In the genomic region with DNA sequence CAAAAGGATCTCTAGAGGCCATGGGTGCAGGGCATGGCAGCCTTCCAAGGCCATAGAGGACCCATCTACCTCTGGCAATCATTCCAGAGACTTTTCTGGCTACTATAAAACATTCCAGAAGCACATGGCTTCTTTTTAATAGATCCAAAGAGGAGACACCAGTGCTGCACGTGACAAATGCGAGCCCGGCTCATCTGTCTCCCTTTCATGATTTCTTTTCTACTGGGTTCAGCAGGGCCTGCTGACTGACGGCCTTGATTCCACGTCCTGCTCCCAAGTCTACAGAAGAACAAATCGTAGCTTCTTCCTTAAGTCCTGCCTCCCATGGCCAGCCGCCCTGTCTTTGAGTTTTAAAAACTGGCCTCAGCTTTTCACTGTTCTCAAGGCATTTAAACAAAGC, we compare ENCODE assay signal across 8 mouse cellular contexts. TPM values are rescaled to one million over a fixed set of nuclear protein-coding genes. Genes with fewer than 3 reads are reported as not detected.
DNase-seq lines count a peak whose midpoint lies in the region; ATAC-seq and TF ChIP-seq lines count a peak whose summit lies in the region.
"Had no signal": no experiment of that assay in that cellular context is flagged by ENCODE, and none has a peak within 500 bp of the region (broad histone marks: within the 10 kb centered on the region; RNA-seq: fewer than 3 reads in every experiment).

No protein-coding gene starts in this region.

- no peak overlapping the region for H3K4me2 ChIP-seq in hindbrain, embryonic 12.5 days (replicated peaks)
- H3K4me2 ChIP-seq in hindbrain, embryonic 14.5 days (replicated peaks), result no peak overlapping the region
- H3K4me2 ChIP-seq in liver, embryonic 15.5 days, result no peak overlapping the region

- H3K27ac ChIP-seq in hindbrain, embryonic 12.5 days, result 0 out of 2 replicates have a peak overlapping the region, but pooled peaks have one; percentile 99
- no peak overlapping the region for H3K27ac ChIP-seq in hindbrain, embryonic 14.5 days
- peak overlapping the region; percentile 94 for H3K27ac ChIP-seq in MEL (ENCODE audit: control insufficient read depth, low read depth, low read length)
- H3K27ac ChIP-seq in liver, embryonic 15.5 days (replicated peaks), result peak overlapping the region; percentile 97

- TF ChIP-seq CTCF in MEL (IDR thresholded peaks at IDR 0.05 in 2 of 3, conservative IDR thresholded peaks at IDR 0.05 in 1 of 3; ENCODE audit: control insufficient read depth in 1 of 3, insufficient read depth in 1 of 3, low read depth in 2 of 3, low read length in 3 of 3, poor library complexity in 1 of 3, severe bottlenecking in 1 of 3), result no peak

- no peak overlapping the region for H3K4me3 ChIP-seq in hindbrain, embryonic 12.5 days
- no peak overlapping the region for H3K4me3 ChIP-seq in hindbrain, embryonic 14.5 days (replicated peaks; ENCODE audit: low read length)
- no peak overlapping the region for H3K4me3 ChIP-seq in MEL (ENCODE audit: control insufficient read depth in 1 of 2, insufficient read depth in 1 of 2, low read depth in 2 of 2, low read length in 2 of 2)
- no peak overlapping the region for H3K4me3 ChIP-seq in liver, embryonic 15.5 days (replicated peaks)

- H3K9me3 ChIP-seq in hindbrain, embryonic 12.5 days (replicated peaks), result no peaks in the 10 kb centered on the region
- no peaks in the 10 kb centered on the region for H3K9me3 ChIP-seq in hindbrain, embryonic 14.5 days (ENCODE audit: control insufficient read depth, low read length)
- H3K9me3 ChIP-seq in MEL (replicated peaks; ENCODE audit: insufficient read depth, low read length), result no peaks in the 10 kb centered on the region
- no peaks in the 10 kb centered on the region for H3K9me3 ChIP-seq in liver, embryonic 15.5 days (replicated peaks)

- H3K79me2 ChIP-seq in MEL (ENCODE audit: control insufficient read depth, insufficient read depth, low read length, poor library complexity), result peaks cover 12% of the 10 kb centered on the region

- H3K36me3 ChIP-seq in hindbrain, embryonic 12.5 days, result no peaks in the 10 kb centered on the region
- no peaks in the 10 kb centered on the region for H3K36me3 ChIP-seq in hindbrain, embryonic 14.5 days (replicated peaks; ENCODE audit: control insufficient read depth, insufficient read depth)
- H3K36me3 ChIP-seq in MEL (ENCODE audit: control insufficient read depth in 1 of 2, insufficient read depth in 2 of 2, low read length in 2 of 2), result peaks cover 0 to 23% of the 10 kb centered on the region in 2 experiments; a peak in 2 of 4 replicates
- H3K36me3 ChIP-seq in liver, embryonic 15.5 days (replicated peaks), result no peaks in the 10 kb centered on the region

- TF ChIP-seq RAD21 in MEL (IDR thresholded peaks at IDR 0.05; ENCODE audit: low read depth, low read length), result no peak

- TF ChIP-seq EP300 in MEL (IDR thresholded peaks at IDR 0.05; ENCODE audit: low read depth in 1 of 2, low read length in 2 of 2), result no peak

- no peak for DNase-seq in hindbrain, embryonic 14.5 days (ENCODE audit: low spot score)
- DNase-seq in MEL (ENCODE audit: low read depth, low spot score), result no peak
- peak; percentile 34 for DNase-seq in adrenal gland, postnatal 25 days
- DNase-seq in spleen, postnatal 14 days (ENCODE audit: low spot score in 2 of 2), result no peak
- DNase-seq in urinary bladder, postnatal 25 days (ENCODE audit: low spot score), result no peak
- DNase-seq: cerebellum, postnatal 25 days had no signal

- no peak for ATAC-seq in hindbrain, embryonic 12.5 days (ENCODE audit: low FRiP score)
- no peak for ATAC-seq in hindbrain, embryonic 14.5 days (ENCODE audit: low FRiP score)
- no peak for ATAC-seq in liver, embryonic 15.5 days (ENCODE audit: insufficient read depth)

- H3K4me1 ChIP-seq in hindbrain, embryonic 12.5 days, result peaks cover 18% of the 10 kb centered on the region
- H3K4me1 ChIP-seq in hindbrain, embryonic 14.5 days (replicated peaks; ENCODE audit: control insufficient read depth, insufficient read depth, low read length), result peaks cover 16% of the 10 kb centered on the region
- peaks cover 9 to 17% of the 10 kb centered on the region in 2 experiments for H3K4me1 ChIP-seq in MEL (ENCODE audit: control insufficient read depth in 1 of 2, insufficient read depth in 2 of 2, low read length in 2 of 2)
- peaks cover 58% of the 10 kb centered on the region for H3K4me1 ChIP-seq in liver, embryonic 15.5 days (replicated peaks)

- 61% methylated on average over 7 of the region's 7 CpGs for WGBS in hindbrain, embryonic 12.5 days
- WGBS in hindbrain, embryonic 14.5 days, result 66% methylated on average over 7 of the region's 7 CpGs
- 84% methylated on average over 7 of the region's 7 CpGs for whole genome bisulfite sequencing in liver, embryonic 15.5 days (ENCODE audit: insufficient replicate concordance)

- no peak overlapping the region for H3K9ac ChIP-seq in hindbrain, embryonic 12.5 days
- no peak overlapping the region for H3K9ac ChIP-seq in hindbrain, embryonic 14.5 days
- H3K9ac ChIP-seq in MEL (ENCODE audit: control insufficient read depth, low read depth, low read length, poor library complexity, severe bottlenecking), result peak overlapping the region; percentile 94
- peak overlapping the region; percentile 28; the same call in 1 of the 2 replicates for H3K9ac ChIP-seq in liver, embryonic 15.5 days

- no peak for TF ChIP-seq POLR2A in MEL (IDR thresholded peaks at IDR 0.05; ENCODE audit: control insufficient read depth in 1 of 2, insufficient read depth in 1 of 2, low read depth in 1 of 2, low read length in 2 of 2, poor library complexity in 1 of 2)

- no peaks in the 10 kb centered on the region for H3K27me3 ChIP-seq in hindbrain, embryonic 12.5 days
- no peaks in the 10 kb centered on the region for H3K27me3 ChIP-seq in hindbrain, embryonic 14.5 days (ENCODE audit: control insufficient read depth, insufficient read depth, low read length)
- no peaks in the 10 kb centered on the region for H3K27me3 ChIP-seq in MEL (ENCODE audit: control insufficient read depth in 1 of 2, insufficient read depth in 2 of 2, low read length in 2 of 2)
- no peaks in the 10 kb centered on the region for H3K27me3 ChIP-seq in liver, embryonic 15.5 days

TF ChIP-seq in MEL, 35 proteins besides CTCF, POLR2A, EP300 and RAD21:
- TF ChIP-seq HCFC1 (IDR thresholded peaks at IDR 0.05; ENCODE audit: low read depth, low read length) (no peak), ETS1 (IDR thresholded peaks at IDR 0.05; ENCODE audit: low read depth, low read length) (no peak), MXI1 (IDR thresholded peaks at IDR 0.05; ENCODE audit: low read depth, low read length) (no peak), CHD2 (IDR thresholded peaks at IDR 0.05; ENCODE audit: low read length) (no peak), POLR2AphosphoS2 (IDR thresholded peaks at IDR 0.05; ENCODE audit: low read length) (no peak), NRF1 (IDR thresholded peaks at IDR 0.05; ENCODE audit: insufficient read depth, low read depth, low read length, poor library complexity, severe bottlenecking) (no peak), UBTF (IDR thresholded peaks at IDR 0.05; ENCODE audit: borderline replicate concordance, insufficient read depth, low read depth, low read length) (no peak), JUND (IDR thresholded peaks at IDR 0.05; ENCODE audit: low read depth, low read length) (no peak), TBP (IDR thresholded peaks at IDR 0.05; ENCODE audit: low read depth, low read length) (no peak), MYC (IDR thresholded peaks at IDR 0.05; ENCODE audit: low read depth, low read length) (no peak), SMC3 (IDR thresholded peaks at IDR 0.05; ENCODE audit: low read depth, low read length) (no peak), KAT2A (conservative IDR thresholded peaks at IDR 0.05; ENCODE audit: low read depth, low read length) (no peak), CHD1 (IDR thresholded peaks at IDR 0.05; ENCODE audit: low read depth, low read length) (no peak), MAZ (IDR thresholded peaks at IDR 0.05; ENCODE audit: low read depth, low read length) (no peak), USF1 (IDR thresholded peaks at IDR 0.05; ENCODE audit: low read depth, low read length) (no peak), ZKSCAN1 (IDR thresholded peaks at IDR 0.05; ENCODE audit: low read depth, low read length) (no peak), NELFE (IDR thresholded peaks at IDR 0.05; ENCODE audit: low read depth, low read length) (no peak)

RNA-seq across cellular contexts. Expression of a gene that starts 1.7 kb away (rescaled TPM):
- 8.7 and 9.1 TPM in 2 replicates for polyA plus RNA-seq in hindbrain, embryonic 12.5 days (2016; fragmentation: Nextera tagmentation; extraction: Ambion mirVana)
- polyA plus RNA-seq in hindbrain, embryonic 14.5 days (2014; fragmentation: Nextera tagmentation; extraction: Ambion mirVana), result 7.9 and 9.7 TPM in 2 replicates
- 3.4 and 4.9 TPM in 2 replicates for total RNA-seq in MEL (2012; rRNA removed)
- polyA plus RNA-seq in MEL (2012; ENCODE audit: insufficient read depth in 1 of 2, insufficient read length in 2 of 2, low read depth in 1 of 2, low replicate concordance in 2 of 2, missing spikeins in 1 of 2), result 1 to 10 TPM in 1 of 2 experiments, not detected in 1; 8.7 TPM
- 9.7 and 12.1 TPM in 2 replicates for total RNA-seq in adrenal gland, postnatal 25 days (2021)
- polyA plus RNA-seq in liver, embryonic 15.5 days (2015; fragmentation: Nextera tagmentation; extraction: Ambion mirVana), result 2.3 and 3.0 TPM in 2 replicates

Comparison
In these comparisons a context has a peak if more than half of its experiments do, and no peak if none do; other contexts are left out.
1. H3K9ac ChIP-seq: peak in MEL (single experiment) and liver, embryonic 15.5 days (single experiment); none in hindbrain, embryonic 12.5 days (single experiment) and hindbrain, embryonic 14.5 days (single experiment).